Mouse (Mus musculus) heart, postnatal 36 days (tissue): ENCODE measurements around the gene Crisp2. TPM values are rescaled to one million over a fixed set of nuclear protein-coding genes. Genes with fewer than 3 reads are reported as not detected.
A peak's percentile ranks its signal among the peaks of the same experiment; 100 is the strongest.

Experiments used
- DNase-seq, 2 experiments: peaks; one replicate each; pipeline ENCODE4 v3.0.0; 2021 to 2022
- intact Hi-C: fragments of 180-260 bp; cut with DNase I; formaldehyde crosslinking; loops from one replicate; pipeline ENCODE4 v1.15.1; 2025
- total RNA-seq, 2 experiments: library from RNA; stranded (reverse); gene quantifications; 2 replicates each; pipeline ENCODE4 v1.2.3; 2021

Gene Crisp2
- not detected for total RNA-seq

DNA sequence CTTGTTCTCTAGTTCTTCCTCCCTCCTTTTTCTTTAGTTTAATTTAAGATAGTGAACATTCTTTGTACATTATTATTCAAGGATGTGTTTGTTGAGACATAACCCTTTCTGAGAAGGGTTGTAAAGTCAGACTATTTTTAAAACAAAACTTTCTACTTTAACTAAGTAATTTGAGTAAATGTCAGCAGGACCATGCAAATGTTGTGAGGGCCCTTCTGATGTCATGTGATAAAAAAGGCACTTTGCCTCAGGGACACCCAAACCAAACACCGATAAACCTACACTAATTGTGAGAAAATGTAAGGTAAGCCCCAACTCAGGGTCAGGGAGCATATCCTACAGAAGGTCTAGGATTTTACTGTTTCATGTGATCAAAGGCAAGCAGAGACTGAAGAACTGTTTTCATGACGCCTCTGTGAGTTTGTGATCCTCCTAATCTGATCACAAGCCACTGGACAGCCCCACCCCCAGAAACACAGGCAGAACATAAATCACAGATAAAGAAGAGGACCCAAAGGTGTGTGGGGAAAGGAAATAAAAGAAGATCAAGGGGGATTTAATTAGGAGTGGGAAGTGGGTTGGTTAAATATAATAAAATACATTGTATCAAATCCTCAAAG is at the start of gene Crisp2:
Gene Crisp2 (minus strand): TSS at position 51 of the 620 bp plus-strand sequence.
- intact Hi-C loops, result no loop called here

DNA sequence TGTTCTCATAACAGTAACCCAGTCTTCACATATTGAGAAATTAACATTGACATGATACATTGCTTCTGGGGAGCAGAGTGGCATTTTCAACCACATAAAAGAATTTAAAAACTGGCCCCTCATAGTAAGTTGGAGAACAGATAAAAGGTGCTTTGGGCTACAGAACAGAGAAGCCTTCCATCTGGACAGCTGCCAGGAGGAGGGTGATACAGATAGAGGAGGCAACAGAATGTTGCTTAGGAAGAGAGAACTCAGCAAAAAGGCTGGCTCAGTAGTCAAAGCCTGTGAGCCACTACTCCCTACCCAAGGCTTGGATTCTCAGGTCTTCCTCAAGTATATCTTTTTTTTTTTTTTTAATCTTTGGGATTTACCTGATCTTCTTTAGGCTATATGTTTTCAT is 48.3 kb upstream of the Crisp2 start:
- intact Hi-C loops, result no loop called here
- no peak for DNase-seq

More for the DNA sequence above, at the start of gene Crisp2:
- DNase-seq, result no peak

DNA sequence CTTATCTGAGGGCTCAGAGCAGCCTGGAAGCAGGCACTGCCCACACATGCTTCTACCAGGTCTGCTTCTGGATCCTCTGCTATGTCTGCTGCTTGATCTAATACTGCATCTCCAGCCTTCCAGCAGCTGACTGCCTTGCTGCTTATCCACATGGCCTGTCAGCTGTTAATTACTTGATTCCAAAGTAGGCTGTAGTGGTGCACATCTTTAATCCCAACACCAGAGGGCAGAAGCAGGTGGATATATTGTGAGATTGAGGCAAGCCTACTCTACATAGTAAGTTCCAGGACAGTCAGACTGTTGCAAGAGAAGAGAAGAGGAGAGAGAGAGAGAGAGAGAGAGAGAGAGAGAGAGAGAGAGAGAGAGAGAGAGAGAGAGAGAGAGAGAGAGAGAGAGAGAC is 30.5 kb upstream of the Crisp2 start:
- no peak for DNase-seq
- intact Hi-C loops, result loop anchor here (1.0 kb wide), 1 partner anchor 60 kb away; no protein-coding TSS in a partner anchor

GRCm38 (mm10) chr17:40831870-40832269 is 25.1 kb upstream of the Crisp2 start:
- intact Hi-C loops, result no loop called here

GRCm38 (mm10) chr17:40824549-40824948 is 17.7 kb upstream of the Crisp2 start:
- intact Hi-C loops, result loop anchor here (2.0 to 10.0 kb wide), 2 partner anchors 72 to 1780 kb away; no protein-coding TSS in a partner anchor
- DNase-seq, result peak; percentile 11 to 42

More at GRCm38 (mm10) chr17:40831870-40832269, 25.1 kb upstream of the Crisp2 start:
- no peak for DNase-seq

GRCm38 (mm10) chr17:40823817-40824216 is 17.0 kb upstream of the Crisp2 start:
- intact Hi-C loops, result loop anchor here (2.0 to 10.0 kb wide), 2 partner anchors 73 to 1781 kb away; no protein-coding TSS in a partner anchor
- DNase-seq, result no peak

DNA sequence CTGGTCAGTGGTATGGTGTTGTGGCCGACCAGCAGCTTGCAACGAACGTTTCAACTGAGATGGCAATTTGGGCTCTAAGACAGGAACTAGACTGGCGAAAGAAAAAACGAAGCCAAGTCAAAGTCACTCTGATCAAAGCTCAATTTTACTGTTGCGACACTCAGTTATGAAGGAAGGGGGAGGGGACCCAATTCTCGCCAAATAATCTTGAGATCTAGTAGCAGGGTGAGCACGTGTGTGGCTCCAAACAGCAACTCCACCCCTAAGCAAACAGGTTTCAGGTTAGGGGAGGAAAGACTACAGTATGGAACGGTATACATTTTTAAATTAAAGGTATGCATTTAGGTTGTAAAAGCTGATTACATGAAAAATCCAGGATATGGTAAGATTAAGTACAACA is 14.7 kb upstream of the Crisp2 start:
- no peak for DNase-seq
- intact Hi-C loops, result loop anchor here (10.0 kb wide), 1 partner anchor 1783 kb away; no protein-coding TSS in a partner anchor

- intact Hi-C loops, result no loop called here
These were observed 10.6 kb upstream of the Crisp2 start for GRCm38 (mm10) chr17:40817340-40817943.

GRCm38 (mm10) chr17:40812259-40812658 is 5.5 kb upstream of the Crisp2 start:
- intact Hi-C loops, result no loop called here
- no peak for DNase-seq

More at GRCm38 (mm10) chr17:40817340-40817943, 10.6 kb upstream of the Crisp2 start:
- DNase-seq, result no peak

GRCm38 (mm10) chr17:40811560-40811959 is 4.8 kb upstream of the Crisp2 start:
- intact Hi-C loops, result no loop called here

GRCm38 (mm10) chr17:40810934-40811333 is 4.1 kb upstream of the Crisp2 start, which contains the start of gene Rhag:
Gene Rhag (plus strand): TSS chr17:40811126.
- intact Hi-C loops, result no loop called here

More at GRCm38 (mm10) chr17:40811560-40811959, 4.8 kb upstream of the Crisp2 start:
- no peak for DNase-seq

GRCm38 (mm10) chr17:40808071-40808470 is 1.3 kb upstream of the Crisp2 start:
- DNase-seq, result no peak
- intact Hi-C loops, result no loop called here

More at GRCm38 (mm10) chr17:40810934-40811333, 4.1 kb upstream of the Crisp2 start, which contains the start of gene Rhag:
- DNase-seq, result no peak

GRCm38 (mm10) chr17:40806550-40806949 is 253 bp downstream of the Crisp2 start:
- no peak for DNase-seq
- intact Hi-C loops, result no loop called here

DNA sequence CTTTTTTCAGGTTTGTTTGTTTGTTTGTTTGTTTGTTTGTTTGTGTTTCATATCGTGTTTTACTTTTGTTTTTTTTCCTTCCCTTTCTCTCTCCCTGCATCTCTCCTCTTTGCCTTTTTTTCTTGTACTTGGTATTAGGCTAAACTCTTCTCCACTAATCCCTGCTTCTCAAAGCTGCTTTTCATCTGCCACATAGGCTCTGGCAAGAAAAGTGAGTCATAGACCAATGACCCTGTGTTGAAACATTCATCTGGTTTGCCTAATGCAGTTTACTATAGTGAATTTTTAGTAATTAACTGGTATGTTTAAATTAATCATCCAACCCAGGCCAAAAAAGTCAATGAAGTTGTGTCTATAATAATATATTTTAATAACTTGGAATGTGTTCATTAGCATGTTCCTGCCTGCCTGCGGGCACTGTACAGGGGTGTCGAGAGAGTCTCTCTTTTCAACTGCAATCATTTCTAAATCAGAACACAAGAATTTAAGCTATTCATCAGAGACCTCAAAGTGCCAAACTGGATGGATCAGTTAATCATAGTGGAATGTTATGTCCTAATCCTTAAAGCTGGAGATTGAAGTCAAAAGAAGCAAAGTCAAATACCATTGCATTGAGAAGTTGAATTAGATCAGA is 4.0 kb downstream of the Crisp2 start:
- DNase-seq, result no peak
- intact Hi-C loops, result no loop called here

- peak in 1 of 2 experiments; percentile 2 for DNase-seq
- intact Hi-C loops, result no loop called here
These were observed 12.6 kb downstream of the Crisp2 start for GRCm38 (mm10) chr17:40793921-40794854.

GRCm38 (mm10) chr17:40789877-40790276 is 16.9 kb downstream of the Crisp2 start:
- no peak for DNase-seq
- intact Hi-C loops, result no loop called here

DNA sequence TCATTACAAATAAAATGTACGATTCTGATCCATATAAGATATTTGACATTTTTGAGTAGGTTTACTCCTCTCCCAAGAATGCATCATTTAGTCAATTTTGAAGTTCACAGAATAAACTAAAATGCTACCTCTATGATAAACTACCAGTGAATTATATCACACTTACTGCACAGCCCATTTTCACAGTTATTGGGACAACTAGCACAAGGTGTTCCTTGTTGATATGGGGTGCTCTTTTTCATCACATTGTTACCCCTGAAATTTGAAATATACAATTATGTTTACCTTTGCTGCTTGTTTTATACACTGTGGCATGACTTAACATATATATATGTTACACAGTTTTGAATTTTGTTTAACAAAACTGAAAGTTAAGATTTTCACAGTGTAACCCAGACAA is 39.7 kb downstream of the Crisp2 start:
- intact Hi-C loops, result no loop called here
- DNase-seq, result no peak

- no peak for DNase-seq
- intact Hi-C loops, result no loop called here
These were observed 43.1 kb downstream of the Crisp2 start for GRCm38 (mm10) chr17:40763662-40764061.

DNA sequence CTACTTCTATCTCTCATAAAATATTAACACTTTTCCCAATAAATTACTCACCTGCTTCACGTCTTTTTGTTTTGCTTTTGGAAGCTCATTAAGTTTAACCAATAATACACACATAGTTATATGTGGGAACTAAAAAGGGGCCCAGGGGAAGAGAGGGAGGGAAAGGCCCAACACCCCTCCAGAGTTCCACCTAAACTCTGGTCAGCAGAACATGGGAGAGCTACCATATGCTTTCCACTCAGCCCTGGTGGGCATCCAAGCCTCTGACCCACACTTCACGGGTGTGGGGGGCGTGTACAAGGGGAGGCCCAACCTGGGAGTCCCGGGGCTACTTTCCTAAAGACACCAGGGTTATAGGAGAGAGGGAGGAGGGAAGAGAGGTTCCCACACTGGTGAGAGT is 75.1 kb downstream of the Crisp2 start:
- no peak for DNase-seq
- intact Hi-C loops, result no loop called here

GRCm38 (mm10) chr17:40731296-40731695 is 75.5 kb downstream of the Crisp2 start:
- no peak for DNase-seq
- intact Hi-C loops, result no loop called here
